Mouse (Mus musculus) thymus, postnatal 36 days (tissue): ENCODE measurements at regions not wholly inside any gene's neighbourhood (a gene's known extent, or its start where the extent isn't known, plus 50 kb on each side); places are given as distances from the start of the nearest gene placed in this dataset.
A peak's percentile ranks its signal among the peaks of the same experiment; 100 is the strongest.

Source experiments
- DNase-seq, 2 experiments: peaks; one replicate each; pipeline ENCODE4 v3.0.0; 2022; ENCODE audit warnings: mixed read lengths in 2 of 2

DNA sequence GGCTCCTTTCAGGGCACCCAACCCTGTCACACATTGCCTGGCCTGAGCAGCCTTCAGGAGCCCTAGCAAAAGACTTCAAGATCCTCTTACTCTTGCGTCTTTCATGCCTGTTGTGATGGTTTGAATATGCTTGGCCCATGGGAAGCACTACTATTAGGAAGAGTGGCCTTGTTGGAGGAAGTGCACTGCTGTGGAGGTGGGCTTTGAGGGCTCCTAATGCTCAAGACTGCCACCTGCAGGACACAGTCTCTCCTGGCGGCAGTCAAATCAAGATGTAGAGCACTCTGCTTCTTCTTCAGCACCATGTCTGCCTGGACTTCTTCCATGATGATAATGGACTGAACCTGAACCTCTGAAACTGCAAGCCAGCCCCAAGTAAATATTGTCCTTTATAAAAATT is 73.0 kb downstream of the Tsen15 start:
- DNase-seq: peak; percentile 31 to 43

DNA sequence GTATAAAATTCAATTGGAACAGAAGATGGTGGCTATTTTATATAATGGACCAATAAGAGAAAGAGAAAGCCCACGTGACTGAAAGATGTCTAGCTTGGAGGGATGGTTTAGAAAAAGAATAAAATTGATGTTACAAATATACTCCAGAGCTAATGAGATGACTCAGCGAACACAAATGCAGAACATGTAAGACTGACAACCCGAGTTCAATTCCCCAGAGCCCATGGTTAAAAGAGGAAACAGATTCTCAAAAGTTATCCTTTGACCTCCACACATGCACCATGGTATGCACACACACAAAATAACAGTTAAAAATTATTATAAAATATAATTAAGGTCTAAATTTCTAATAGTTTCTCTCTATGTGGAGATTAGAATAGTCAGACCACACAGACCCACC is 81.0 kb downstream of the Tsen15 start:
- DNase-seq: no peak

DNA sequence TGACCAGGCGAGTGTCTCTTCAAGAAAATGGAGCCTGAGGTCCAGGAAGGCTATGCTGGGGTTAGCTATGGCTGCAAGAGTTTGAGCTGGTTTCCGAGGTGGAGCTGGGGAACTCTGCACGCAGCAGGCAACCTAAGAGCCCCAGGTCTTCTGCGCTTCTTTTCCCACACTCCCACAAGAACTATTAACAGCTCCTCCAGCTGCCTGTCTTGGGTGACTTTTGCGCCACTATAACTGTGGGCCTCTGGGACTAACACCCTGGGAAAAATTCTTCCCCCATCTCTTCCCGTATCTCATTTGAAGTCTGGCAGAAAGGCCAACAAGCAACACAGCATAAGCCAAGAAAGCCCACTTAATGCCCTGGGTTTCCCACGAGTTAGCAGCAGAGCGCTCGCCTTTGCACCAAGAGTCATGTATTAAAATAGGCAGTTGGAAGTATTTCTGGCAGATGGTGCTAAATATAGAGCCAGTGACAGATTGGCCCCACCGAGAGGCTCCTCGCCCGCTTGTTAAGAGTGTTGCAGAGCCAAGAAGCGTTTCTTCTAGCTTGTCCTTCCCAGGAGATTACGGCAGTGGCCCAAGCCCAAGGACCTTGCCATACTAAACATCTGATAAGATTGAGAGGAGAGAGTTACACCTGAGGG is 81.9 kb downstream of the Tsen15 start:
- DNase-seq: no peak

DNA sequence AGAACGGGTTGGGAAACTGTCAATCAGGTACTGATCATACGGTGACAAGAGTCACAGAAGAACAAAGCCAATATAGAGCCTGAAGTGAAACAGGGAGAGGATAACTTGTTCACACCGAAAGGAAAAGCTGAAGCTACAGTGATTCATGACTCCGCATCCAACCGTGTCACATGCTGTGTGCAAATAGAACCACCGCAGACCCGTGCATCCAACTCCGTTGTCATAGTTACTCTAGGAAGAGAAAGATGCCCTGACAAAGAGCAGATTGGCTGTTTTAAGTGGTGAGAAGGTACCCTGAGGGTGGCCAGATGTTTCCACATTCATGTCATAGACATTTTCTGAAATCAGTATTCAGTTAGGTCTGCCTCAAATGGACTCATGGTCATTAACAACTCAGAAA is 85.1 kb downstream of the Tsen15 start:
- DNase-seq: no peak

DNA sequence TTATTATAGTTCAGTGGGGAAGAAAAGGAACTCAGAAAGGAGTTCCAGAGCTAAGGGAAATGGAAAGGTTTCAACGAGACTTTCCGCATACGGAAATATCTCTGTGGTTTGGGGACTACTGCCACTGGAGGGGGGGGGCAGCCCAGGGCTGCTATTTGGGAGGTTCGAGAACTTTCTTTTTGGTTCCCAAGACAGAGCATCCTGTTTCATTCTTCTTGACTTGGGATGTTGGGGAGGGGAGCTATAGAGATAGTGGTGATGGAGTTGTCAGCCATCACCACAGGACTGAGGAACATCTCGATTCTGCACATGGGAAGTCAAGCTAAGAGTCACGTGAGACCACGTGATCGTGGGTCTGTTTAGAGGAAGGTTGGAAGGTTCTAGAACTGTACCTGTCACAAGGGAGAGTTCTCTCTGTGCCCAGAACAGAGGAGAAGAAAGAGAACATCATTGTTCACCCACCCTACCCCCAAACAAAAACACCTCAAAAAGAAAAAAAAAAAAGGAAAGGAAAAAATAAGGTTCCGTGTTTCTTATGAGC is 94.2 kb downstream of the Tsen15 start:
- no peak for DNase-seq

DNA sequence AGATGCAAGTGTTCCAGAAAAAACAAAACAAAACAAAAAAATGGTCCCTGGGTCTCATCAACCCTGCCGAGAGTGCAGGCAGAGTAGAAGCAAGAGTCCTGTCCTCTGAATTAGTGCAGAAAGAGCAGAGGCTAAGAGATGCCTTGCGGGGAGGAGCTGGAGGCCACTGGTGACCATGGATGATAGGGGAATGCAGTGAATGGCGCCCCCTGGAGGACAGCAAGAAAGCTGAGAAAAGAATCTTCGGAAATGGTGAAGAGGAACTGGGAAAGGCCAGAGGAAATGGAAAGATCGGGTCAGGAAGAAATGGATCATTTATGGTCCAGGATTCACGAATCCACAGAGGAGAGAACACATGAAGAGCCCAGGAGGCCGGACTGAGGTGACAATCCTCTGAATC is 95.7 kb downstream of the Tsen15 start:
- DNase-seq: peak; percentile 48 to 52

DNA sequence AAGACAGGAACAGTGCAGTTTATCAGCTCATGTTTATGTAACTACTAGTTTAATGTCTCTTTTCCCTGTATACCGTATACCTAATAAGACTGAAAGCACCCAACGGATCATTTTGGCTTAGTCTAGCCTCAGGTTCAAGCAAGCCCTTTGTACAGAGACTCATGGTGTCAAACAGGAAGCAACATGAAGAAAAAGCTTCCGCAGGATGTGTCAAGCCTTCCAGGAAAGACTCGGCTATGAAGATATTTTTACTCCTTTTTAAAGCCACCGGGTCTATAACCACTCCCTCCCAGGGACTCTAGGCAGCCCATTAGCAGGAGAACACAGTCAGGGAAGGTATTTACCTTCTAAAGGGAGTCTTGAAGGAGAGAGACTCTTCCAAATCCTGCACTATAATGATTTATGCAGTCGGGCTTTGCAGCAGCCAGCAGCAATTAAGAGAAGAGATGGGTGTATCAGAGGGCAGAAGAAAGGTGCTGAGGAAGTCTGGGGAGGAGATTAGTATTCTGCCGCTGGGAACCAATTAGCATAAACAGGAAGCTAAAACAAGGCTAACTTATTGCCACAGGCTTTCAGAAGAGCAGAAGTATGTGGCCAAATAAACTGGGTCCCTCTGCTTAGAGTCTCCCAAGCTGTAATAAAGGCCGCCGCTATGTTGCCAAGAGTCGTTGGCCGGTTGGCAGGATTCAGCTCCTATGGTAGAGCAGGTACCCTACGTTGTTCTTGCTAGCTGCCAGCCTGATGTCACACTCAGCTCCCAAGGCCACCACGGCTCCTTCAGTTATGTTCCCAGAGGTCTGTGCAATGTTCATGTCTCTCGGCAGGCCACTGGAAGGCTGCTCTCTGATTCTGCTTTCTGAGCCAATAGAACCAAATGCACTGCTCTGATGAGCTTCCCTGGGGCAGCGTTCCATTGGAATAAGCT is 98.7 kb downstream of the Tsen15 start:
- peak in 1 of 2 experiments; percentile 24 for DNase-seq

DNA sequence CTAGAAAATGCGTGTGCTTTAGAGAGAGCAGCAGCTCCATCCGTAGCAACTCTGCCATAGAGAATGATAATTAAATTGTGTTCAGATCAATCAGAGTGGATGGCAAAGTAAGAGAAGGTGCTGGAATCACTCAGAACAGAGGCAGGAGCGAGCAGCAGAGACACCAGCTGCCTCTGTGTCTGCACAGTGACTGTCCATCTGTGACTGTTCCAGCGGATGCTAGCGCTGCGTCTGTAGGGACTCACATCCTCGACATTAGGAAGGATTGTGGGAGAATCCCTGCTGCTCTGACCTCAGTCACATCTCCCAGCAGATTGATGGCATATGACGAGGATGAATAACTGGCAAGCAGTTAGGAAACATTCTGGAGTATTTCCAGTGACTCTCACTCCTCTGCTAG is 99.8 kb downstream of the Tsen15 start:
- DNase-seq: no peak

DNA sequence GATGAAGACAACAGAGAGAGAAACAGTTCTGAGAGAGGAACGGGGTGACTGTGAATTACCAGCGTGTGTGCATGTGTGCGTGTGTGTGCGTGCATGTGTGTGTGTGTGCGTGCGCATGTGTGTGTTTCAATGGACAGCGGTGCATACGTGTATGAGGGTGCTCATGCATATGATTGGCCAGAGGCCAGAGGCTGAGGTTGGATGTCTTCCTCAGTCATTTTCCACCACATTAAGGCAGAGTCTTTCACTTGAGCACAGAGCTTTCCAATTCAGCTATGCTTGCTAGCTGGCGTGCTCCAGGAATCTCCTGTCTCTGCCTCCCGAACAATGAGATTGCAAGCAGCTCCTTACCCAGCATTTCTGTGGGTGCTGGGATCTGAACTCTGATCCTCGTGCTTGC is 104.4 kb downstream of the Tsen15 start:
- DNase-seq: no peak

DNA sequence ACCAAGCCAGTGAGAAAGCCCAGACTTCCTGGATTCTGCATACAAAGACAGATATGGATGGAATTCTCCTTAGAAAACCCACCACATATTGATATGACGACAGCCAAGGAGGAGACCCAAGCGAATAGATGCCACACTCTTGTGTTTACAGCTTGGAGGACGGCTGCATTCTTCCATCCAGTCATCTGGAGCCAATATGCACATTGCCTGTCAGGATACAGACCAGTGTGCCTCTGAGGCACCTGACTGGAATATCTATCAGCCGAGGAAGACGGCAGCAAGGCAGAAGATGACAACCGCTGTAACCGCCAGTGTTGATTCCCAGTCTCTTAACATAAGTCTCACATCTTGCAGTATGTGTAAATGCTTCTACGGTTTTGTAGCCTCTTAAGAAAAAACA is 105.3 kb downstream of the Tsen15 start:
- no peak for DNase-seq

DNA sequence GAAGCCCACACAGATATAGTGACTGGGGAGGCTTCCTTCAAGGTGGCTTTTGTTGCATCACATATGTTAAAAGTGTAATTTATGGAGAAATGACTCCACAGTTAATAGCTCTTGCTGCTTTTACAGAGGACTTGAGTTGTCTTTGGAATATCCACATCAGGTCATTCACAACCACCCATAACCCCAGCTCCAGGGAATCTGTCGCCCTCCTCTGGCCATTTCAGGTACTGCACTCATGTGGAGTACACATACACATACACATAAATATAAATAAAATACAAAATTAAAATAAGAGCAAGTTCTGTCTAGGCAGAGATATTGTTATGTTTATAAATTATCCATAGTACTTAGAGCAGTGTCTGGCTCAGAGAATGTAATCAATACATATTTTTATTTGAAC is 106.5 kb downstream of the Tsen15 start:
- DNase-seq: no peak

DNA sequence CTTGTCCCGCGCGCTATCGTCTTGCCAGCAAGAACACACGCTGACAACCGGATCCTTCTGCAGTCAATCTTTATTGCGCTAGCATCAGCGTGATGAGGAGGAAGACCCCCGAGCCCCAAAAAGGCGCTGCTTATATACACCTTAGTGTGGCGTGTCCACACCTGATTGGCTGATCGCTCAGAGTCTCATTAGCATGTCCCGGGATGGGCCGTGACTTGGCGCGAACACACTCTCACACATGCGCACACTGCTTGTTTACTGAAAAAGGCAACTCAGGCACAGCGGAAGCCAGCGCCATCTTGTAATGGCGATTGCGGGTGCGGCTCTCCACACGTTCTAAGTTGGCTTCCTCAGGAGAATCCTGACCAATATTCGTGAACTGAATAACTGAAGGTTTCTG is 111.5 kb downstream of the Tsen15 start:
- DNase-seq: no peak

DNA sequence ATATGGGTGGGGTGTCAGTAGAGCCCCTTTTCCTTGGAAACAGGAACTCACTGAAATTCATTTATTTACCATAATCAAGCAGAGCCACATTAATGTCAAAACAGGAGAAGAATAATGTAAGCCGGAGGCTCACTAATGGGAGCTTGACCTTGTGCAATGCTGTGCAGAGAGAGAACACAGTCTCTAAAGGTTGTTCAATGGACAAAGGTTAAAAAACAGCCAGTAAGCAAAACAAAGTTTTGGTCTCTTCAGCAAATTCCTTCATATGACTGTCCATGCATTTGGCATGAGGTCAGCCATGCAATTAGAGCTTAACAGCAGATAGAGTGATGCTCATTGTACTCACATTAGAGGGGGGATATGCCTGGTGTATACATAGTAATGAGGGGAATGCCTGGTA is 113.1 kb downstream of the Tsen15 start:
- no peak for DNase-seq

DNA sequence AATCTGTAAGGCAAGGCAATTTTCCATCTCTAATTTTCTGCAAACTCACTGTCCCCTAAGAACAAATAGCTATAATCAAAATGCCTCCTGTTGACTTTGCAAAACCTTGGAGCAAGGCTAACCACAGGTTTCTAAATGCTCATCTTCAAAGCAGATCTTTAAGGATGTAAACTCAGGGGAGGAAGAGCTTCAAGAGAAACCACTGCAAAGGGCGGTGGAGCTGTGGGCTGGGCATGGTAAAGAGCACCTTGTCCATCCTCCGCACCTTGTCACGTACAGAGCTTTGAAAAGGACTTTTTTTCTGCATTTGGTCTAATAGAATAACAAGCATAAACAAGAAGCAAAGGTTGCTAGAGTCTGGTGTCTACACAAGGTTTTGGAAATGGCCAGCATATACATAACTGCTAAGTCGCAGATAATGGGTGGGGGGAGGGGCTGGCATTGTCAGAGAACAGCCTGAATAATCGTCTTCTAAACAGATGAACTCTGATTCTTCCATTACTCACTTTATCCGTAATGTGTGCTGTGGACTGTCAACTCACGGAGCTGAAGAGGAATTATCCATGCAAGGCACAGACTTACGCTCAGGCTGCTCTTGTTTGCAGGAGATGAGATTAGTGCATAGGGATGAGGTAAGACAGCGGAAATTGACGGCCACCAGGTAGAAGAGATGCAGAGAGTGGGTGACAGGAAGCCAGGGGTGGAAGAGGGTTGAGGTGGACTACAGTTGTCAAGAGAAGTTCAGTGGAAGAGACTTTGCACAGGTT is 116.4 kb downstream of the Tsen15 start:
- no peak for DNase-seq

DNA sequence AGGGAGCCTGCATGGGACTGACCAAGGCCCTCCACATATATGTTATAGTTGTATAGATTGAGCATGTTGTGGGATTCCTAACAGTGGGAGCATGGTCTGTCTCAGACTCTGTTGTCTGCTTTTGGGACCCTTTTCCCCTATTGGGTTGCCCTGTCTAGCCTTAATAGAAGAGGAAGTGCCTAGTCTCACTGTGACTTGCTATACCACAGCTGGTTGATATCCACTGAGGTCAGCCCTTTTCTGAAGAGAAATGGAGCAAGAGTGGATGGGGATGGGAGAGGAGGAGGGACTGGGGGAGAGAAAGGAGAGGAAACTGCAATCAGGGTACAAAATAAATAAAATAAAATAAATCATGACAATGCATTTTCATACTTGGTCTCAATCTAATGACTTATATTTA is 120.1 kb downstream of the Tsen15 start:
- no peak for DNase-seq

DNA sequence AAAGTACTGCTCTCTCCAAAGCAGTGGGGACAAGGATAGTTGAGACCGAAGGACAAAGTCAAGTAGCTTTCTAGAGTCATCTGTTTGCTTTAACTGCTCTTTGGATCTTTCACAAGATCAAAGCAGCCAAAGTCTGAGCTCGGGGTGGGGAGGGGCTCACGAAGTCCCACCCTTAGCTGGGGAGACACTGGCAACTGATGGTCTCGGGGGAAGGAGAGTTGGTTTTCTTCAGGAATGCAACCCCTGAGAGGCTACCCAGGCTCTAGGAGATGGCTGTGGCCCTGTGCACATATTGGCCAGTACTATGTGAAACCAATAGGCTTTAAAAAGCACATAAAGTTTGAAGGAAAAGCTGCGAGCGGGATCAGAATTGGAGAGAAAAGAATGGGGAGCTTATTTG is 121.5 kb downstream of the Tsen15 start:
- no peak for DNase-seq

DNA sequence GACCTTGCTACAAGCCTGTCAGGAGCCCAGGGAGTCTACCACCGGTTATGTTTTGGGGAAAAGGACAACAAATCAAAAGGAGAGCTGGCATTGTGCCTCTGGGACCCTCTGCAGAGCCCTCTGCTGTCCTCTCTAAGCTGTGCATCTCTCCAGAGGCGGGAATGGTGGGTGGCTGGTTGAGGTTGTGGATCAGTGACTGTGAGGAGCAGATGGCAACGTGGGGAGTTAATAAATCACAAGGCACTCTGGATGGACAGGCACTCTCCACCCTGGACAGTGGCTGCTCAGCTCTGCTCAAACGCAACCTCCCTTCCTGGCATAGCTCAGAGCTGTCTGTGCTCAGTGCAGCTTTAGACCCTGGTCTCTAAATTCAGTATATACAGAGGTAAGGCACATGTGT is 125.0 kb downstream of the Tsen15 start:
- no peak for DNase-seq

DNA sequence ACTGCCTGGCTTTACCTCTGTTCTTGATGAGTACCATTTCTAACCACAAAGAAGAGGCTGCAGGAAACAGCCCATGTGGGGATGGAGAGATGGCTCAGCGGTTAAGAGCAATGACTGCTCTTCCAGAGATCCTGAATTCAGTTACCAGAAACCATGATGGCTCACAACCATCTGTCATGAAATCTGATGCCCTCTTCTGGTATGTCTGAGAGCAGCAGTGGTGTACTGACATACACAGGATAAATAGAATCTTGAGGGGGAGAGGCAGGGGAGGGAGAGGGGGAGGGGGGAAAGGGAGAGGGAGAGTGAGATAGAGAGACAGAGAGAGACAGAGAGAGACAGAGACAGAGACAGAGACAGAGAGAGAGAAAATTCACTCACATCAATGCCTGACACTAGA is 125.5 kb downstream of the Tsen15 start:
- no peak for DNase-seq

DNA sequence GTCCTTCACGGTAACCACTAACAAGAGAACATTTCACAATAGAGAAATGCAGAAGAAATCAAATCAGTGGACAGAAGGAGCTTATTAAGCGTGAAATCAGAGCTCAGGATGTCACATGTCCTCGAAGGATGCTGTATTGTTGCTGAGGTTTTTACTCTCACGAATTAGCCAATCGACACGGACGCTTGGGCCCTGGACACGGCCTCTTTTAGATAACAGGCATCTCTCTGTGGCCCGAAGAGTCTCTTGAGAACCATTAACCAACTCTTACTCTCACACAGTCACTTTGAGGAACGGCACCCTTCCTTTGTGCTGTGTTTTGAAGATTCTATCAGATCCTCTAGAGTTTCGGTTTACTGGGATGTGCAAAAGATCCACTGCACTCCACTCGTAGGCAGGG is 128.2 kb downstream of the Tsen15 start:
- DNase-seq: no peak

DNA sequence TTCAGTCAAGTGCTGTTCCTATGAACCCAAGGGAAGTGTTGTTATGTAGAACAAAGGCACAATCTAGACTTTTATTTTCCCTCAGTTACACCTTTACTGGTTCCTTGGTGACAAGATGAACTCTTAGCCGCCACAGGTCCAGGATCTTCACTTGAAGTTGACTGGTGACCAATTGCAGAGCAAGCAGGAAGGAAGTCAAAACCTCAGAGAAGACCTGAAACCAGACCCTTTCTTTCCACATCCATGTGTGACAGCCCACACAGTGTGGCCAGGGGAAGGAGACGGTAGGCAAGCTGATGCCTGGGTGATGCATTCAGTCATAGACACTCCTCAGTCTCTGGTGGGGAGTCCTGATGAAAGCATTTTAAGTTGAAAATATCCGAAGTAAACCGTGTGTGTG is 132.6 kb downstream of the Tsen15 start:
- DNase-seq: no peak

DNA sequence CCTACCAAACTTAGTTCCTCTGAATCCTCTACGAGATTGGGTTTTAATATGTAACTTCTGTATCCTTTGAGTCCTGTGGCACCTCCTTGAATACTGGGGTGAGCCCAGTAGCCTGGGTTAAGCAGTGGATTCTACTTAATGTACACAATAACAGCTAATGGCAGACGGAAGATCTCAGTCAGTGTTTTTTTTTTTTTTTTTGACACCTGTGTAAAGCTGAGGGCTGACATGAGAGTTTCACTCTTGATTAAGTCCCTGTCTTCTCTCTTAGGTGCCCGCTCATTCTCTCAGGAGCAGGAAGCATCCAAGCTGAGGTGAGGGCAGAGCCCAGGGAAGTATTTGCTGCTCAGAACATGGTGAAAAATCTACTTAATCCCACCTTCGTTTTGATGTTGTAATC is 133.0 kb downstream of the Tsen15 start:
- DNase-seq: no peak

DNA sequence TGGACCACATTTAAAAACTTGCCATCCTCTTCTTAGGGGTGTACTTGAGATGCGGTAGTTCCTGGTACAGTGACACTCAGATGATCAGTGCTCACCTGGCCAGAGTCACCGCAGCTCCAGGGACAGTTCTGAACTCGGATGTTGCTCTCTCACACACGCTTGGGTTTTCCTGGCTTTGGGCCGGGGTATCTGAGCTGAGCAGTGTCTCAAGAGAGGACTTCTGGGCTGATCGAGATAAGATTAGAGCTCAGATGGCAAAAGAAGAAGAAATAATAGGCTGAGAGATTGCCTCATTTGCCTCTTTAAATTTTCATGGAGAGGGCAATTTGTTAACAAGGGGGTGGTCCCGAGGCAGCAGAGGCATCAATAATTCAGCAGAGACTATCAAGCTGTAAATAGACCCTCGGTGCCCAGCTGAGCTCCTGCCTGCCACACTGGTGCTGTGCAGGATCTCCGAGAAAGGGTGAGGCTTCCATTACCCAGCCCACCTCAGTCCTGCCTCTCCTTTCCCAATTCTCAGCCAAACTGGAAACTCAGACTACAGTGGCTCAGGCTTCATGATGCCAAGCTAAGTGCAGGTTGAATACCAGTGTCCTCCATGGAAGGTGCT is 133.7 kb downstream of the Tsen15 start:
- no peak for DNase-seq

DNA sequence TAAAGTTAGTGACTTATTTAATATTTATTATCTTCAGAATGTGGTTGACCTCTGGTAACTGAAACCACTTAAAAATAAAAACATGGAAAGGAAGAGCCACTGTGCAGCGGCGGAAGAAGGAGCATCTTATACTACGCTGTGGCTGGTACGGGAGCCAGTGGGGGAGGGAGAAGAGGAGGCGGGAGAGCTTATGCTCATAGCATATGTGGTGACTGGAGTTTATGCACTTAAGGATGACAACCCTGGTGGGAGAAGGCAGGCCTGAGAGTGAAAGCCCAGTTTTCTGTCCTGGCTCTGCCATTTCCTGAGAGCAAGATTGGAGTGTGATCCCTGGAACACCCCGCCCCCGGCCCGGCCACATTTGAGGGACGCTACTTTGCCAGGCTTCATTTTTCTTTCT is 145.5 kb downstream of the Tsen15 start:
- DNase-seq: no peak
